ENCODE assay signal across 24 mouse cellular contexts in the genomic region with DNA sequence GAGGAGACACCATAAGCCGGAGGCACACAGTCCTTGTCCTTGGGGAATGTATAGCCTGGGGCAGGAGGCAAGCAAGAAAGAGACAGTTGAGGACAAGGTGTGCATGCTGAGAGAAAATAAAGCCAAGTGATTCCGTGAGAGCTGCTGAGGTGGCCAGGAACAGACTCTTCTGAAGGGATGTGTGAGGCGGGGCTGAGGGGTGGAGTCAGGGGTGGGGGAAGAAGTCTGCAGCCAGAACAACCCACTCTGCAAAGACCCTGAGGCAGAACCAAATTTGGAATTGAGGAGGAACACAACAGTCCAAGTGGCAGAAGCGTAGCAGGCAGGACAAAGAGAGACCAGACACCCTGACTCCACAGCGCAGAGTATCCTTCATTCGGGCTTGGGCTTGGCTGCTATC. TPM values are rescaled to one million over a fixed set of nuclear protein-coding genes. Genes with fewer than 3 reads are reported as not detected.
A peak's percentile ranks its signal among the peaks of the same experiment; 100 is the strongest.
DNase-seq lines count a peak whose midpoint lies in the region; ATAC-seq and TF ChIP-seq lines count a peak whose summit lies in the region.
"Had no signal": no experiment of that assay in that cellular context is flagged by ENCODE, and none has a peak within 500 bp of the region (broad histone marks: within the 10 kb centered on the region; RNA-seq: fewer than 3 reads in every experiment).

No protein-coding gene starts in this region.

- peak; percentile 59; the same call in 1 of the 2 replicates for ATAC-seq in intestine, embryonic 14.5 days (replicated peaks; ENCODE audit: low FRiP score, low TSS enrichment, low read depth)
- no peak for ATAC-seq in intestine, postnatal 0 days
- ATAC-seq in embryonic facial prominence, embryonic 14.5 days (ENCODE audit: low read depth) = no peak
- 0 out of 2 replicates have a peak, but pooled peaks have one; percentile 26 for ATAC-seq in limb, embryonic 14.5 days (ENCODE audit: low FRiP score, low read depth)
- ATAC-seq: forebrain, embryonic 14.5 days; hindbrain, postnatal 0 days had no signal

- H3K9ac ChIP-seq in intestine, embryonic 14.5 days (ENCODE audit: low read length) = no peak overlapping the region
- H3K9ac ChIP-seq in intestine, postnatal 0 days (ENCODE audit: low read depth, low read length) = no peak overlapping the region
- H3K9ac ChIP-seq in ES-E14 (ENCODE audit: insufficient read depth, low read depth, low read length, poor library complexity, severe bottlenecking) = no peak overlapping the region
- H3K9ac ChIP-seq in embryonic facial prominence, embryonic 14.5 days (ENCODE audit: low read depth, low read length) = peak overlapping the region; percentile 42; the same call in 1 of the 2 replicates
- H3K9ac ChIP-seq in limb, embryonic 14.5 days (ENCODE audit: low read depth, low read length, severe bottlenecking) = no peak overlapping the region
- H3K9ac ChIP-seq: liver, embryonic 14.5 days had no signal

- in situ Hi-C loops in ES-E14 (cut with MboI; ENCODE audit: low sequenced_read_pairs in 2 of 2, unreplicated experiment in 2 of 2) = no loop called here

- no peak for DNase-seq in intestine, embryonic 14.5 days (ENCODE audit: low spot score)
- DNase-seq in ES-E14 (ENCODE audit: low read depth, low spot score) = peak; percentile 35
- peak; percentile 42 for DNase-seq in embryonic facial prominence, embryonic 14.5 days (ENCODE audit: low spot score)
- no peak for DNase-seq in limb, embryonic 14.5 days (ENCODE audit: low spot score)
- DNase-seq in cerebellum, postnatal 36 days = no peak
- DNase-seq in urinary bladder, adult 2 months (ENCODE audit: low spot score) = no peak
- no peak for DNase-seq in retina, embryonic 14.5 days (ENCODE audit: low spot score)
- DNase-seq: adrenal gland, adult 2 months; cerebellum, adult 2 months; gastrocnemius, postnatal 25 days; heart, adult 2 months; kidney, adult 9 months; kidney, postnatal 36 days; layer of hippocampus, adult 9-11 months; lung, postnatal 10 days; spleen, adult 18-20 months had no signal

- TF ChIP-seq POLR2A in limb, embryonic 14.5 days (IDR thresholded peaks at IDR 0.05; ENCODE audit: borderline replicate concordance, extremely low read depth, insufficient read depth, insufficient read length) = no peak

- H3K9me3 ChIP-seq in intestine, embryonic 14.5 days (ENCODE audit: control insufficient read depth, low read length) = no peaks in the 10 kb centered on the region
- no peaks in the 10 kb centered on the region for H3K9me3 ChIP-seq in intestine, postnatal 0 days (ENCODE audit: control insufficient read depth)
- H3K9me3 ChIP-seq in ES-E14 (ENCODE audit: control insufficient read depth, insufficient read depth, low read depth, low read length) = no peaks in the 10 kb centered on the region
- no peaks in the 10 kb centered on the region for H3K9me3 ChIP-seq in embryonic facial prominence, embryonic 14.5 days (ENCODE audit: control insufficient read depth, low read length)
- H3K9me3 ChIP-seq in limb, embryonic 14.5 days (ENCODE audit: control insufficient read depth, low read length) = no peaks in the 10 kb centered on the region

- TF ChIP-seq CTCF in intestine, postnatal 0 days (IDR thresholded peaks at IDR 0.05; ENCODE audit: low read depth) = no peak

- H3K4me2 ChIP-seq in intestine, embryonic 14.5 days (ENCODE audit: low read length) = no peak overlapping the region
- H3K4me2 ChIP-seq in intestine, postnatal 0 days (replicated peaks; ENCODE audit: low read depth) = no peak overlapping the region
- 0 out of 2 replicates have a peak overlapping the region, but pooled peaks have one; percentile 12 for H3K4me2 ChIP-seq in embryonic facial prominence, embryonic 14.5 days (ENCODE audit: low read depth, low read length)
- no peak overlapping the region for H3K4me2 ChIP-seq in limb, embryonic 14.5 days (replicated peaks; ENCODE audit: low read depth, low read length, severe bottlenecking)

- no peaks in the 10 kb centered on the region for H3K36me3 ChIP-seq in intestine, embryonic 14.5 days (ENCODE audit: control insufficient read depth, insufficient read depth, low read length)
- H3K36me3 ChIP-seq in intestine, postnatal 0 days (ENCODE audit: control insufficient read depth, insufficient read depth) = no peaks in the 10 kb centered on the region
- H3K36me3 ChIP-seq in ES-E14 (ENCODE audit: control insufficient read depth, insufficient read depth, low read length, poor library complexity, severe bottlenecking) = no peaks in the 10 kb centered on the region
- no peaks in the 10 kb centered on the region for H3K36me3 ChIP-seq in embryonic facial prominence, embryonic 14.5 days (ENCODE audit: control insufficient read depth, insufficient read depth, low read length)
- H3K36me3 ChIP-seq in limb, embryonic 14.5 days (ENCODE audit: control insufficient read depth, insufficient read depth, low read length) = no peaks in the 10 kb centered on the region

- WGBS in intestine, embryonic 14.5 days = 39% methylated on average over 6 of the region's 6 CpGs
- WGBS in intestine, postnatal 0 days = 61% methylated on average over 6 of the region's 6 CpGs
- 33% methylated on average over 4 of the region's 6 CpGs for whole genome bisulfite sequencing in embryonic facial prominence, embryonic 14.5 days
- 45% methylated on average over 6 of the region's 6 CpGs for WGBS in limb, embryonic 14.5 days

- peaks cover 13% of the 10 kb centered on the region; the same call in 1 of the 2 replicates for H3K4me1 ChIP-seq in intestine, embryonic 14.5 days (replicated peaks; ENCODE audit: control insufficient read depth, insufficient read depth, low read length)
- no peaks in the 10 kb centered on the region for H3K4me1 ChIP-seq in intestine, postnatal 0 days (replicated peaks; ENCODE audit: control insufficient read depth, insufficient read depth, low read length)
- peaks cover 0 to 19% of the 10 kb centered on the region in 2 experiments; a peak in 2 of 4 replicates for H3K4me1 ChIP-seq in ES-E14 (ENCODE audit: control insufficient read depth in 2 of 2, insufficient read depth in 2 of 2, low read length in 2 of 2, poor library complexity in 1 of 2)
- H3K4me1 ChIP-seq in embryonic facial prominence, embryonic 14.5 days (ENCODE audit: control insufficient read depth, insufficient read depth, low read length) = peaks cover 6% of the 10 kb centered on the region
- no peaks in the 10 kb centered on the region for H3K4me1 ChIP-seq in limb, embryonic 14.5 days (ENCODE audit: control insufficient read depth, insufficient read depth, low read length)

- no peaks in the 10 kb centered on the region for H3K27me3 ChIP-seq in intestine, embryonic 14.5 days (replicated peaks; ENCODE audit: control insufficient read depth, insufficient read depth, low read length)
- H3K27me3 ChIP-seq in intestine, postnatal 0 days (replicated peaks; ENCODE audit: control insufficient read depth, insufficient read depth, low read length) = no peaks in the 10 kb centered on the region
- no peaks in the 10 kb centered on the region for H3K27me3 ChIP-seq in embryonic facial prominence, embryonic 14.5 days (replicated peaks; ENCODE audit: control insufficient read depth, insufficient read depth, low read length)
- no peaks in the 10 kb centered on the region for H3K27me3 ChIP-seq in limb, embryonic 14.5 days (ENCODE audit: control insufficient read depth, insufficient read depth, low read length)

- H3K27ac ChIP-seq in intestine, embryonic 14.5 days (ENCODE audit: low read depth) = peak overlapping the region; percentile 77
- no peak overlapping the region for H3K27ac ChIP-seq in intestine, postnatal 0 days (ENCODE audit: low read depth, low read length)
- no peak overlapping the region for H3K27ac ChIP-seq in ES-E14 (ENCODE audit: insufficient read depth, low read depth, low read length, poor library complexity, severe bottlenecking)
- H3K27ac ChIP-seq in embryonic facial prominence, embryonic 14.5 days (replicated peaks; ENCODE audit: low read depth, low read length) = no peak overlapping the region
- H3K27ac ChIP-seq in limb, embryonic 14.5 days (replicated peaks; ENCODE audit: low read depth, low read length) = no peak overlapping the region
- H3K27ac ChIP-seq: heart, adult 2 months; hindbrain, postnatal 0 days; liver, embryonic 14.5 days had no signal

- no peak overlapping the region for H3K4me3 ChIP-seq in intestine, embryonic 14.5 days (ENCODE audit: low read depth, low read length)
- no peak overlapping the region for H3K4me3 ChIP-seq in intestine, postnatal 0 days (ENCODE audit: low read depth, low read length)
- no peak overlapping the region for H3K4me3 ChIP-seq in ES-E14 (ENCODE audit: insufficient read depth in 1 of 2, low read depth in 1 of 2, low read length in 2 of 2, poor library complexity in 1 of 2, severe bottlenecking in 1 of 2)
- H3K4me3 ChIP-seq in embryonic facial prominence, embryonic 14.5 days (ENCODE audit: low read depth, low read length) = no peak overlapping the region
- H3K4me3 ChIP-seq in limb, embryonic 14.5 days (replicated peaks; ENCODE audit: low read length) = no peak overlapping the region
- H3K4me3 ChIP-seq: heart, adult 2 months had no signal

TF ChIP-seq in ES-E14, 5 proteins besides CTCF, POLR2A, EP300 and RAD21:
- TF ChIP-seq CHD2 (IDR thresholded peaks at IDR 0.05; ENCODE audit: low read depth, low read length) (no peak), ZC3H11A (IDR thresholded peaks at IDR 0.05; ENCODE audit: borderline replicate concordance, low read depth, low read length) (no peak), MAFK (IDR thresholded peaks at IDR 0.05; ENCODE audit: insufficient read depth, low read depth, low read length) (no peak), HCFC1 (IDR thresholded peaks at IDR 0.05; ENCODE audit: borderline replicate concordance, insufficient read depth, low read length) (no peak), ZNF384 (IDR thresholded peaks at IDR 0.05; ENCODE audit: low read depth, low read length) (no peak)
TF ChIP-seq in ES-E14: peak in this region for 0.

RNA-seq across cellular contexts. Expression of a gene that starts 51.1 kb away (rescaled TPM):
- 4.4 and 4.7 TPM in 2 replicates for polyA plus RNA-seq in intestine, embryonic 14.5 days (2014; fragmentation: Nextera tagmentation; extraction: Ambion mirVana)
- polyA plus RNA-seq in intestine, postnatal 0 days (2015; fragmentation: Nextera tagmentation; extraction: Ambion mirVana) = 4.7 and 5.6 TPM in 2 replicates
- 0.62 and 0.69 TPM in 2 replicates for total RNA-seq in ES-E14 (2012; rRNA removed)
- polyA plus RNA-seq in embryonic facial prominence, embryonic 14.5 days (2014; fragmentation: Nextera tagmentation; extraction: Ambion mirVana) = 3.0 and 4.0 TPM in 2 replicates
- polyA plus RNA-seq in limb, embryonic 14.5 days (2012; rRNA removed) = 2.3 and 2.7 TPM in 2 replicates
- polyA plus RNA-seq in limb, embryonic 14.5 days (2014; fragmentation: Nextera tagmentation; extraction: Ambion mirVana) = 2.3 and 2.9 TPM in 2 replicates
- 0.10 and 0.24 TPM in 2 replicates for polyA plus RNA-seq in urinary bladder, adult 2 months (2012; rRNA removed)
- total RNA-seq: adrenal gland, adult 2 months; common myeloid progenitor, adult 5-6 weeks; gastrocnemius, postnatal 25 days; heart, adult 2 months; hematopoietic stem cell, adult 5-6 weeks; midbrain, postnatal 0 days had no signal
- polyA plus RNA-seq: adrenal gland, adult 2 months; limb, embryonic 11.5 days had no signal

Comparison
In these comparisons a context has a peak if more than half of its experiments do, and no peak if none do; other contexts are left out.
1. ATAC-seq: peak in intestine, embryonic 14.5 days (single experiment) and limb, embryonic 14.5 days (single experiment); none in intestine, postnatal 0 days (single experiment) and embryonic facial prominence, embryonic 14.5 days (single experiment).
2. DNase-seq: peak in ES-E14 (single experiment) and embryonic facial prominence, embryonic 14.5 days (single experiment); none in intestine, embryonic 14.5 days (single experiment), limb, embryonic 14.5 days (single experiment), cerebellum, postnatal 36 days (0 of 2), urinary bladder, adult 2 months (single experiment) and retina, embryonic 14.5 days (single experiment).